Mouse (Mus musculus) c-Kit-positive CD71-negative TER-119-negative erythroid progenitor cells, embryonic 14.5 days (primary cell): ENCODE data around the gene Sct.

Experiments used
- DNase-seq: peaks from one replicate; pipeline ENCODE4 v3.0.0-alpha.2; 2013; ENCODE audit warnings: low read depth

Gene Sct

GRCm38 (mm10) chr7:141229702-141230101 is 49.2 kb downstream of the Sct start:
- DNase-seq, result no peak
